Mouse (Mus musculus): ENCODE data around the gene Fam19a3.
A peak's percentile ranks its signal among the peaks of the same experiment; 100 is the strongest.
"Not testable (repeated sequence)": the region's sequence is repeated elsewhere in the genome, so short reads cannot be mapped to it uniquely, and the experiment has no call there.

Fam19a3 gene

GRCm38 (mm10) chr3:104781471-104781903, at the start of gene Fam19a3:
Gene Fam19a3 (minus strand): TSS chr3:104781840.
- no peak for DNase-seq (ENCODE audit: low spot score in 2 of 2)

GRCm38 (mm10) chr3:104822413-104822812, 40.8 kb upstream of the Fam19a3 start:
- no peak for DNase-seq (ENCODE audit: low spot score in 2 of 2)

- DNase-seq (ENCODE audit: low spot score in 2 of 2): no peak
Observed at GRCm38 (mm10) chr3:104820426-104820825, 38.8 kb upstream of the Fam19a3 start.

- no peak for DNase-seq (ENCODE audit: low spot score in 2 of 2)
Observed at GRCm38 (mm10) chr3:104818749-104819134, 37.1 kb upstream of the Fam19a3 start.

GRCm38 (mm10) chr3:104817991-104818748, 36.5 kb upstream of the Fam19a3 start, which contains the start of gene Mov10:
Gene Mov10 (minus strand): TSS chr3:104818563.
- peak; percentile 54 to 55 for DNase-seq (ENCODE audit: low spot score in 2 of 2)

GRCm38 (mm10) chr3:104817481-104817990, 35.9 kb upstream of the Fam19a3 start:
- peak; percentile 54 to 62 for DNase-seq (ENCODE audit: low spot score in 2 of 2)

GRCm38 (mm10) chr3:104816130-104816529, 34.5 kb upstream of the Fam19a3 start:
- no peak for DNase-seq (ENCODE audit: low spot score in 2 of 2)

- no peak for DNase-seq (ENCODE audit: low spot score in 2 of 2)
Observed at GRCm38 (mm10) chr3:104815346-104815745, 33.7 kb upstream of the Fam19a3 start.

- no peak for DNase-seq (ENCODE audit: low spot score in 2 of 2)
Observed at GRCm38 (mm10) chr3:104814746-104815145, 33.1 kb upstream of the Fam19a3 start.

- not testable (repeated sequence) for DNase-seq (ENCODE audit: low spot score in 2 of 2)
Observed at GRCm38 (mm10) chr3:104813227-104813626, 31.6 kb upstream of the Fam19a3 start.

GRCm38 (mm10) chr3:104812254-104812653, 30.6 kb upstream of the Fam19a3 start:
- DNase-seq (ENCODE audit: low spot score in 2 of 2): no peak

- no peak for DNase-seq (ENCODE audit: low spot score in 2 of 2)
Observed at GRCm38 (mm10) chr3:104811752-104812151, 30.1 kb upstream of the Fam19a3 start.

GRCm38 (mm10) chr3:104805539-104805938, 23.9 kb upstream of the Fam19a3 start:
- DNase-seq (ENCODE audit: low spot score in 2 of 2): no peak

GRCm38 (mm10) chr3:104804312-104804711, 22.7 kb upstream of the Fam19a3 start:
- no peak for DNase-seq (ENCODE audit: low spot score in 2 of 2)

- no peak for DNase-seq (ENCODE audit: low spot score in 2 of 2)
Observed at GRCm38 (mm10) chr3:104801481-104801880, 19.8 kb upstream of the Fam19a3 start.

- no peak for DNase-seq (ENCODE audit: low spot score in 2 of 2)
Observed at GRCm38 (mm10) chr3:104800681-104801080, 19.0 kb upstream of the Fam19a3 start.

GRCm38 (mm10) chr3:104796430-104797082, 14.9 kb upstream of the Fam19a3 start:
- DNase-seq (ENCODE audit: low spot score in 2 of 2): no peak

- DNase-seq (ENCODE audit: low spot score in 2 of 2): no peak
Observed at GRCm38 (mm10) chr3:104795661-104796340, 14.2 kb upstream of the Fam19a3 start.

- DNase-seq (ENCODE audit: low spot score in 2 of 2): no peak
Observed at GRCm38 (mm10) chr3:104794953-104795470, 13.4 kb upstream of the Fam19a3 start.

GRCm38 (mm10) chr3:104793871-104794828, 12.5 kb upstream of the Fam19a3 start:
- DNase-seq (ENCODE audit: low spot score in 2 of 2): peak; percentile 83 to 88

All from frontal cortex, postnatal 10 days (tissue).